In genomic region chr1:168429406-168429805, GRCm38 (mm10) we compare ENCODE assay signal across 9 mouse cellular contexts. TPM values are rescaled to one million over a fixed set of nuclear protein-coding genes. Genes with fewer than 3 reads are reported as not detected.
A peak's percentile ranks its signal among the peaks of the same experiment; 100 is the strongest.
DNase-seq lines count a peak whose midpoint lies in the region; ATAC-seq and TF ChIP-seq lines count a peak whose summit lies in the region.
"Had no signal": no experiment of that assay in that cellular context is flagged by ENCODE, and none has a peak within 500 bp of the region (broad histone marks: within the 10 kb centered on the region; RNA-seq: fewer than 3 reads in every experiment).

No protein-coding gene starts in this region.

- H3K4me1 ChIP-seq in neural tube, embryonic 11.5 days (ENCODE audit: control insufficient read depth, insufficient read depth, low read length) = peaks cover 31% of the 10 kb centered on the region
- peaks cover 18% of the 10 kb centered on the region; the same call in 1 of the 2 replicates for H3K4me1 ChIP-seq in limb, embryonic 14.5 days (ENCODE audit: control insufficient read depth, insufficient read depth, low read length)
- peaks cover 24% of the 10 kb centered on the region for H3K4me1 ChIP-seq in stomach, embryonic 16.5 days (ENCODE audit: control insufficient read depth, insufficient read depth, low read length)

- H3K4me2 ChIP-seq in neural tube, embryonic 11.5 days (ENCODE audit: low read depth) = peak overlapping the region; percentile 75
- peak overlapping the region; percentile 63 for H3K4me2 ChIP-seq in limb, embryonic 14.5 days (replicated peaks; ENCODE audit: low read depth, low read length, severe bottlenecking)
- H3K4me2 ChIP-seq in stomach, embryonic 16.5 days (ENCODE audit: low read depth, low read length) = peak overlapping the region; percentile 76

- H3K27ac ChIP-seq in neural tube, embryonic 11.5 days (ENCODE audit: low read depth, low read length) = peak overlapping the region; percentile 68; the same call in 1 of the 2 replicates
- H3K27ac ChIP-seq in limb, embryonic 14.5 days (replicated peaks; ENCODE audit: low read depth, low read length) = no peak overlapping the region
- H3K27ac ChIP-seq in stomach, embryonic 16.5 days (ENCODE audit: low read length) = peak overlapping the region; percentile 31

- H3K9me3 ChIP-seq in neural tube, embryonic 11.5 days (ENCODE audit: control insufficient read depth, low read length) = no peaks in the 10 kb centered on the region
- H3K9me3 ChIP-seq in limb, embryonic 14.5 days (ENCODE audit: control insufficient read depth, low read length) = no peaks in the 10 kb centered on the region
- H3K9me3 ChIP-seq in stomach, embryonic 16.5 days (replicated peaks; ENCODE audit: control insufficient read depth, low read length) = no peaks in the 10 kb centered on the region

- H3K9ac ChIP-seq in neural tube, embryonic 11.5 days (ENCODE audit: low read length) = peak overlapping the region; percentile 90
- H3K9ac ChIP-seq in limb, embryonic 14.5 days (ENCODE audit: low read depth, low read length, severe bottlenecking) = peak overlapping the region; percentile 43
- peak overlapping the region; percentile 66 for H3K9ac ChIP-seq in stomach, embryonic 16.5 days (ENCODE audit: low read length)

- no peaks in the 10 kb centered on the region for H3K36me3 ChIP-seq in neural tube, embryonic 11.5 days (ENCODE audit: control insufficient read depth, insufficient read depth, low read length)
- no peaks in the 10 kb centered on the region for H3K36me3 ChIP-seq in limb, embryonic 14.5 days (ENCODE audit: control insufficient read depth, insufficient read depth, low read length)
- no peaks in the 10 kb centered on the region for H3K36me3 ChIP-seq in stomach, embryonic 16.5 days (ENCODE audit: control insufficient read depth, insufficient read depth, low read length)

- DNase-seq in adrenal gland, adult 2 months = peak; percentile 52
- no peak for DNase-seq in adrenal gland, postnatal 4 days (ENCODE audit: low spot score in 2 of 2)
- peak; percentile 40 for DNase-seq in neural tube, embryonic 11.5 days (ENCODE audit: low spot score)
- no peak for DNase-seq in neural tube, embryonic 10.5 days (ENCODE audit: extremely low spot score, low spot score)
- DNase-seq in limb, embryonic 14.5 days (ENCODE audit: low spot score) = no peak
- no peak for DNase-seq in right cerebral cortex, postnatal 4 days
- DNase-seq in adrenal gland, postnatal 25 days = no peak
- DNase-seq: kidney, postnatal 14 days had no signal

- no peaks in the 10 kb centered on the region for H3K27me3 ChIP-seq in neural tube, embryonic 11.5 days (ENCODE audit: control insufficient read depth, insufficient read depth, low read length)
- H3K27me3 ChIP-seq in limb, embryonic 14.5 days (ENCODE audit: control insufficient read depth, insufficient read depth, low read length) = 0 out of 2 replicates have a peak, but pooled peaks cover 3% of the 10 kb centered on the region
- H3K27me3 ChIP-seq in stomach, embryonic 16.5 days (ENCODE audit: control insufficient read depth, insufficient read depth, low read length) = no peaks in the 10 kb centered on the region

- H3K4me3 ChIP-seq in neural tube, embryonic 11.5 days (ENCODE audit: low read depth, low read length) = peak overlapping the region; percentile 68
- peak overlapping the region; percentile 78 for H3K4me3 ChIP-seq in limb, embryonic 14.5 days (replicated peaks; ENCODE audit: low read length)
- peak overlapping the region; percentile 88 for H3K4me3 ChIP-seq in stomach, embryonic 16.5 days (replicated peaks; ENCODE audit: low read length)

- WGBS in neural tube, embryonic 11.5 days = 0% methylated on average over 5 of the region's 5 CpGs
- WGBS in limb, embryonic 14.5 days = 13% methylated on average over 5 of the region's 5 CpGs
- WGBS in stomach, embryonic 16.5 days = 4% methylated on average over 5 of the region's 5 CpGs

- TF ChIP-seq POLR2A in limb, embryonic 14.5 days (IDR thresholded peaks at IDR 0.05; ENCODE audit: borderline replicate concordance, extremely low read depth, insufficient read depth, insufficient read length) = no peak

- ATAC-seq in neural tube, embryonic 11.5 days (ENCODE audit: insufficient read depth, low FRiP score, low TSS enrichment) = no peak
- no peak for ATAC-seq in limb, embryonic 14.5 days (ENCODE audit: low FRiP score, low read depth)
- no peak for ATAC-seq in stomach, embryonic 16.5 days (ENCODE audit: insufficient read depth, low FRiP score)

RNA-seq across cellular contexts. Expression of gene Pbx1, which starts 2.7 kb away (rescaled TPM):
- total RNA-seq in adrenal gland, adult 2 months (2021) = 100 to 1,000 TPM; 148 to 210 TPM
- polyA plus RNA-seq in adrenal gland, adult 2 months (2012; rRNA removed) = 35.7 and 66.2 TPM in 2 replicates
- 100 to 1,000 TPM; 202 to 226 TPM for total RNA-seq in adrenal gland, postnatal 4 days (2021)
- 45.8 and 47.9 TPM in 2 replicates for polyA plus RNA-seq in neural tube, embryonic 11.5 days (2014; fragmentation: Nextera tagmentation; extraction: Ambion mirVana)
- polyA plus RNA-seq in limb, embryonic 14.5 days (2012; rRNA removed) = 48.2 and 59.9 TPM in 2 replicates
- polyA plus RNA-seq in limb, embryonic 14.5 days (2014; fragmentation: Nextera tagmentation; extraction: Ambion mirVana) = 26.5 and 32.1 TPM in 2 replicates
- polyA plus RNA-seq in stomach, embryonic 16.5 days (2015; fragmentation: Nextera tagmentation; extraction: Ambion mirVana) = 32.4 and 35.6 TPM in 2 replicates
- total RNA-seq in adrenal gland, postnatal 25 days (2021) = 194 and 198 TPM in 2 replicates

Comparison
In these comparisons a context has a peak if more than half of its experiments do, and no peak if none do; other contexts are left out.
1. DNase-seq: peak in adrenal gland, adult 2 months (single experiment) and neural tube, embryonic 11.5 days (single experiment); none in adrenal gland, postnatal 4 days (0 of 2), neural tube, embryonic 10.5 days (single experiment), limb, embryonic 14.5 days (single experiment), right cerebral cortex, postnatal 4 days (single experiment) and adrenal gland, postnatal 25 days (single experiment).
2. Peak in every context shown above with its lines, with median percentiles within 50 percentile points of each other: H3K4me2 ChIP-seq, H3K4me3 ChIP-seq and H3K9ac ChIP-seq.